Mouse (Mus musculus): ENCODE results near the gene Tsen54. TPM values are rescaled to one million over a fixed set of nuclear protein-coding genes. Genes with fewer than 3 reads are reported as not detected.

Gene Tsen54
- polyA plus RNA-seq, 1 experiment, result 31.5 TPM

DNA sequence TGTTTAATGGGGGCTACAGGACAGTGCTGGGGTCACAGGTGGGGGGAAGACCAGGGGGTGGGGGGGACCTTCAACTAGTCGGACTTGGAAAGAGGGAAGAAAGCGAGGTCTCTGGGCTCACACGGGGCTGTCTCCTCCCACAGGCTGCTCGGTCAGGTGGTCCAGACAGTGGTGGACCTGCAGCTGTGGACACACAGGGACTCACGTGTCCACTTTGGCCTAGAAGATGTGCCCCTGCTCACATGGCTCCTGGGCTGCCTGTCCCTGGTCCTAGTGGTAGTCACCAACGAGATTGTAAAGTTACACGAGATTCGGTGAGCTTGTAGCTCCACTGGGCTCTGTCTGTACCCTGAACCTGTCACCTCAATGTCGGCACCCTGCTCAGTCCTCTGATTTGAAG is 16.9 kb upstream of the Tsen54 start:
- DNase-seq (ENCODE audit: low read depth, low spot score), result no peak
- 61% methylated on average over 9 of the region's 9 CpGs for WGBS

DNA sequence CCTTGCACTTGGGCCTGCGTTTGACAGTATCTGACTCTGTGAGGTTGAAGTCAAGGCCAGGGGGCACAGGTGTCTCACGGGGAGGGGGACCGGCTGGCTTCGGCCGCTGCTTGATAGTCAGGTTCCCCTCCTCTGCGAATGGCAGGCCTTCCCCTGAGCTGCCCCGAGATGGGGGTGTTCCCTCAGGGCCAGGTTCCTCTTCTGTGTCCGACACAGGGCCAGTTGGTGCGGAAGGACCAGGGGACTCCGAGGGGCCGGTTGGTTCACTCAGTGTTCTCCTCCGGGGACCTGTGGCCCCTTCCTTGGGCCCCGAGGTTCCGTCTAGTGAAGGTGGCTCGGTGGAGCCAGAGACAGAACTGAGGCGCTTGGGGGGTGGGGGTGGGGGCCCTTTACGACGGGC is 13.5 kb upstream of the Tsen54 start:
- DNase-seq (ENCODE audit: low read depth, low spot score), result no peak
- WGBS, result 90% methylated on average over 18 of the region's 18 CpGs

DNA sequence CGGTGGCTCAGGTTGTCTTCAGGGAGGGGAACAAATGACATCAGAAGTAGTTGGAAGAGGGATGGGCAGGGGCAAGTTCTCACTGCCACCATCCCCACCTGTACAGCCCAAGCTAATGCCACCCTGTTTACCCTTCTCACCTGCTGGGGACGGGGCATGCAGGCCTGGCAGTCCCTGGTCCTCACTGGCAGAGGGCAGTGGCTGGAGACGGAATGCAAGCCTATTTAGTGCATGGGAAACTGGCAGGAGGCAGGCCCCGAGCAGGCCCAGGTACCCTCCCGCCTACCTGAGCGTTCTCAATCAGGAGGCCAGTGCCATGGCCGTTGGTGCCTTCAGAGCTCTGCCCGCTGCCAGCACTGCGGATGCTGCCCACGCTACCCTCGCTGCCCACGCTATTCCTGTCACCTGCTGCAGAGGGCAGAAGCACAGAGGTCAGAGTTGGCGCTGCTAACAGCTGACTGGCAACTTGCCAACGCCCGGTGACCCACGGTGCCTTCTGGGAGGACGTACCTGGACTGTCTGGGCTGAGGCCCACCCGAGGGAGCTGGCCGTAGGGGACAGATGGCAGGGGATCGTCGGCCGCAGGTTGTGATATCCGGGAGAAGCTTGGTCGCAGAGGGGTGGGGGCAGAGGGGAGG is 11.3 kb upstream of the Tsen54 start:
- DNase-seq (ENCODE audit: low read depth, low spot score), result no peak

DNA sequence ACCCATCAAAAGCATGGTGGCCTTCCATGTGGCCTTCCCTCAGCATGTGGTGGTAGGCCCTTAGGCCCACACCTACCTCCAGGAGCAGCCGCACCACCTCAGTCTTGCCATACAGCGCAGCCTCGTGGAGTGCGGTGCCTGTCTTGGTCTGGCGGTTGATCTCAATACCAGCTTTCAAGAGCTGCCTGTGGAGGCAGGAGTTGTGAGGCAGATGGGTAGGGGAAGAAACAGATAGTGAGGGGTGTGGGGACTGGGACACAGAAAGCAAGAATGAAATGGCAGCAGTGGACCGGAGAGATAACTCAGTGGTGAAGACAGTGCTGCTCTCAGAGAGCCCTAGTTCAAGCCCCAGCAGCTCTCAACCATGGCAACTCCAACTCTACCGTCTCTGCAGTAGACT is 9.5 kb upstream of the Tsen54 start:
- no peak for DNase-seq (ENCODE audit: low read depth, low spot score)

More for the DNA sequence above, 11.3 kb upstream of the Tsen54 start:
- WGBS, result 79% methylated on average over 24 of the region's 24 CpGs

DNA sequence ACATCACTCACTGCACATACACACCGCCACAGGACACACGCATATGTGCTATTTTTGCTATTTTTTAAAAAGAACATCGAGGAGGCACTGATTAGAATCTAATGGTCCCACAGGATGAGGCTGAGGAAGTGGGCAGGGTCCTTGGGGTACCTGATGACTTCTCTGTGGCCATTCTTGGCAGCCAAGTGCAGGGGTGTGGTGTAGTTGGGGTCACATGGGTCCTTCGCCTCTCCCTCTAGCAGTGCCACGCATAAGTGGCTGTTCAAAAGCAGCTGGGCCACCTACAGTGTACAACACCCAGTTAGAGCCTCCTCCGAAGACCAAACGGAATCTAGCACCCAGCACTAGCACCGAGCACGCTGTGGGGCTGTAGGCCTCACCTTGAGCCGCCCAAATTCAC is 8.4 kb upstream of the Tsen54 start:
- 84% methylated on average over 10 of the region's 10 CpGs for WGBS
- DNase-seq (ENCODE audit: low read depth, low spot score), result no peak

More for the DNA sequence above, 9.5 kb upstream of the Tsen54 start:
- 95% methylated on average over 7 of the region's 7 CpGs for WGBS

DNA sequence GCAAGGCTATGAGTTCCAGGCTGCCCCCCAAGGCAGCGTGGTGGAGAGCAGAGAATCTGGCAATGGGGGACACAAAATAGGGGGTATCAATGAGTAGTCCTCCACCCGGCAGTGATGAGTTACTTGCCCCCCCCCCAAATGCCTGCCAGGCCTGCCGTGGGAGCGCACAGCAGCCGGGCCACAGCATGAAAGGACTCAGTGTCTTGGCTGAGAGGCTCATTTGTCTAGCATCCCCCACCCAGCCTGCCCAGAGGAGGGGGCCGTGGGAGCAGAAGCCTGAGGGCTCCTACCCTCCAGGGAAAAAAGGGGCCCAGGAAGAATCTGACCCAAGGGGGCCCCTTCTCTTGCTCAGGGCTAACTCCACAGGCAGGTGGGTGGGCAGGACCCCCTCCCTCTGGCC is 7.2 kb upstream of the Tsen54 start:
- 96% methylated on average over 6 of the region's 6 CpGs for WGBS
- no peak for DNase-seq (ENCODE audit: low read depth, low spot score)

DNA sequence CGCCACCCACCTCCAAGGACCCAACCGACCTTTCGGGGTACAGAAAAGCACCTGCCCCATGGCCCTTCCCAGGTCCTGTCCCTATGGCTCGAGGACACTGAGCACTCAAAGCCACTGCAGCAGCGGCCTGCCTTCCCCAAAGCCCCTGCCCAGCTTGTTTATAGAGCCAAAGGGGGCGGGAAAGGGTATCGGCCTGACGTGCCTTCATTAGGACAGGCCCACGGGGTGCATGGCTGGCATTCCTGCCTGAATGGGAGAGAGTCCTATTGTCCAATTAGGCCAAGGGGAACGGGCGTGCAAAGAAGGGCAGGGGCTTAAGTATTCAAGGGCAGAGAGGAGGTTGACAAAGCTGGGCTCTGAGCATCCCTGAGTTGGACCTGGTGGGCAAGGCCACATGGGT is 6.6 kb upstream of the Tsen54 start:
- WGBS, result 86% methylated on average over 11 of the region's 11 CpGs

DNA sequence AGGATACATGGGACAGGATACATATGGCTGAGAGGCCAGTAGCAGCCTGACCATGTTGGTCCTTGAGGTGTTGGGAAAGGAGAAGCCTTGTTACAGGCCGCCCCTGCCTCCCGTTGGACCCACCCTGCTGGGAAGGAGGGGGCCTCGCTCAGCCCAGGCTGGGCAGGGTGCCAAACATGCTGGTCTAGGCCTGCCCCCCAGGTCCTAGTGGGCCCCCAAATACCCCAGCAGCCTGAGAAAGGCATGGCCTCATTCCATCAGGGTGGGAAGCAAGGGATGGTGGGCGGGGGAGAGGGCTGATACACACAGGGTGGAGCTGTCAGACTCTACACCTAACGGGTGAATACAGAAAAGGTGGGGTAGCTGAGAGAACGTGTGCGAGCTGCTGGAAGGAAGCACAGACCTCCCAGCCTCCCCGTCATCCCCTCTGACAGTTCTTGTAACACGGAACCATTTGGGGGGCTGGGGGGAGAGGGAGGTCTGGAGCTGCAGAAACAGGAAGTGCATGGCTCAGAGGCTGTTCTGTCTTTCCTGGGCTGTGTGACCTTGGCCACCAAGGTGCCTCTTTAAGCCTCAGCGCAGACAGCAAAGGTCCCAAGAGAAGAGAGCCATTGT is 5.7 kb upstream of the Tsen54 start:
- DNase-seq (ENCODE audit: low read depth, low spot score), result no peak
- 41% methylated on average over 10 of the region's 10 CpGs for WGBS

More for the DNA sequence above, 6.6 kb upstream of the Tsen54 start:
- no peak for DNase-seq (ENCODE audit: low read depth, low spot score)

DNA sequence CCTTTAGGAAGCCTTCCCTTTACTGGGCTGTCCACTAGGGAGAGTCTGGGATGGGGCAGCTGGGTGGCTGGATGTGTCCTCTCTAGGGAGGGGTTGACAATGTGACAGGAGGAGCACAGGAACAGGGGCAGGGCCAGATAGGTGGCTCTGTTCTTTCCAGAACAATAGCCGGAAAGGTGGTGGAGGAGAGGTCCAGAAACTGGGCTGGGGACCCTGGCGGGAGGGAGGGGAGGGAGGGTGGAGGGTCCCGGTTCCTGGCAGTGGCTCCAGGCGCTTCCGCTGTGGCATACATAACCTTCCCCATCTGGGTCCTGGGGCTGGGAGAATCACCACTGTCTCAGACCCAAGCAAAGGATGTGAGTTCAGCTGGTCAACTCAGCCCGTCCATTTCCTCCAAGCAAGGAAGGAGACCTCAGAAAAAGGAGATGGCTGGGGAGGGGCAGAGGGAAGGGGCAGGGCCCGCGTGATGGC is 5.2 kb upstream of the Tsen54 start:
- no peak for DNase-seq (ENCODE audit: low read depth, low spot score)
- WGBS, result 40% methylated on average over 8 of the region's 8 CpGs

DNA sequence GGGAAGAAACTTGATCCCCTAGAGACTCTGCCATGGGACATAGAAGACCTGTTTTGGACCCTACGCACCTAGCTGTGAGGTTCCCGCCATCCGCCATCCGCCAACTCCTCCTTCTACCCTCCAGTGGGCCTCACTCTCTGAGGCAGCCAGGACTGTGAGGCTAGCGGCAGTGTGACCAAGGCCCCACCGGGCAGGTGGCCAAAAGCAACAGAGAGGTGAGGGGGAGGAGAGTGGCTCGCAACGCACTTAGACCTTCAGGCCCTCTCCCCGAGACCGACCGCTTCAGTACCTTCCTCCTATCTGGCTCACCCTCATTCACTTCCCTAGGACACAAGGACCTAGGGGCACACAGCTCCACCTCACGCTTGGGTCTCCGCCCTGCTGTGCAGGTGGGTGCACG is 4.1 kb upstream of the Tsen54 start:
- DNase-seq (ENCODE audit: low read depth, low spot score), result no peak
- WGBS, result 29% methylated on average over 14 of the region's 14 CpGs

DNA sequence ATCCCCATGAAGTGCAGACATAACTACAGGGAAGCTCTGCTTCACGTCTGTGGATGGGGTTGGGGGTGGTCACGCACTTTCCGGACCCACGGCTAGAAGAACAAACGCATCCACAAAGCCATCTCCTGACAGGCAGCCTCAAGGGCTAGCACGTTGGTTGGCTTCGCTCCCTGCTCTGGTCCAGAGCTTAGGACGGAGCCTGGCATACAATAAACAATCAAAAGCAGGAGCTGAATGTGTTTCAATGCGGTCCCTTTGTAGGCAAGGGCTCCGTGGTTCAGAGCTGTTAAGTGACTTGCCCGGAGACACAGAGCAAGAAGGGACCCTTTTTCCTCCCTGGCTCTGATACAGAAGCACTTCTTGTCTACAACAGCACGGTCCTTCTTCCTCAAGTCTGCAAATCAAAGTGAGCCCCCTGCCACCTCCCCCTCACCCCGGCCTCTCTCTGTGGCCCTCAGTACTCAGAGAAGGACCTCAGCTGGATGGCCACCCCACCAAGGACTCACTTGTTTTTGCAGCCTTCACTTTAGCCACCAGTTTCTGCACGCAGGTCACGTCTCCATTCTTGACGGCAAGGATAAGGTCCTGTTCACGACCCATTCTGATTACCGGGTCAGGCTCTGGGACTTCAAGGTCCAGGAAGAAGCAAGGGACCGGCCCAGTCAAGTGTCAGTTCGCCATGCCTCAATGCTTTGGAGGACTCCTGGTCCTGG is 3.0 kb upstream of the Tsen54 start:
- DNase-seq (ENCODE audit: low read depth, low spot score), result no peak
- WGBS, result 42% methylated on average over 20 of the region's 20 CpGs

DNA sequence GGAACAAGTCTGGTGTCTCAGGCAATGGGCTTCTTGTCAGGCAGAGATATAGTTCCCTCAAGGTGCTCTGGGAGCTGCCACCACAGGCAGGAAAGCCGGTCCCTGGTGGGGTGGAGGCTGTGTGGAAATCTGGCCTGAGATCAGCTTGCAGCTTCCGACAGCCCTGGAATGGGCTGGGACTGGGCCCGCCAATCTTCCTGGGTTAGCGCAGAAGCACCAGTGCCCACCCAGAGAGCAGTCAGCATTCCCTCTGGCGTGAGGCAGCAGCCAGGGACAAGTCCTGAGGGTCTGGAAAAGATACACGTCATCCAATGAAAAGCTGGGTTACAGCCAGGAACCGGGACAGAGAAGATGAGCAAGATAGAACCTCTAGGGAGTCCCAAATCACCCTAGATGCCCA is 2.4 kb upstream of the Tsen54 start:
- 22% methylated on average over 7 of the region's 7 CpGs for WGBS

DNA sequence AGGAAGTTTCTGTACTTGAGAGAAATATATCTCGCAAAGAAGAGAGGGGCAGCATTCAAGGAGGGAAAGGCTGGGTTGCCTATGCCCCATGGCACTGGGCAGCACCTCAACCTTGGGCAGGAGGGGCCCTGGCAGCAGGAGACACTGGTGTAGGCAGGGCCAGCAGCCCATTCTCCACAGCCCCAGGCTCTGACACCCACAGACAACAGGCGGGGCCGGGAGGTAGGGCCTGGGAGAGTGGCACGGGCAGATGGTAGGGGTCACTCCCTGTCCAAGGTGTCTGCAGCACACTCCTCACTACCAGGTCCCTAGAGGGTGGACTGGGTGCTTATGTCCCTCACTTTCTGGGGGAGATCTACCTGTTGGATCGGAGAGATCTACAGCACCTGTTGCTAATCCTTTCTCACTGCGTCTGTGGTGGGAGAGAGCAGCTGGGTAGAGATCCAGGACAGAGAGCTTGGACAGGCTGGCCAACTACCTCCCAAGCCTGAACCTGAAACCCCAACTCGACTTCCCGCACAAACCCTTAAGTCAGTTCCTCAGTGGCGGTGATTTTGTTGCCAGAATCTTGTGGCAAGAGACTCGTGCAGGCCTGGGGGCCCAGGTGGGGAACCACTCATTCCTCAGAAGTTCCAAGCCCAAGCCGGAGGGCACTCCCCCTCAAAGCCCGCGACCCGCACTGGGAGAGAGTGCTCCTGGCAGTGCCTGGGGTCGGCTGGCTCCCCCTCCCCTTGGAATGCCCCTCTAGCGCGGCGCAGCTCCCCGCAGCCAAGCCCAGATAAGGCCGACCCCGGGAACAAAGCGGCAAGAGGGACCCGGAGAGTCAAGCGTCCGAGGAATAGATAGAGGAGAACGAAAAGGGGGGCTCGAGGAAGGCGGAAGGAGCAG is 1.7 kb upstream of the Tsen54 start:
- WGBS, result 3% methylated on average over 28 of the region's 28 CpGs
- no peak for DNase-seq (ENCODE audit: low read depth, low spot score)

More for the DNA sequence above, 2.4 kb upstream of the Tsen54 start:
- DNase-seq (ENCODE audit: low read depth, low spot score), result no peak

DNA sequence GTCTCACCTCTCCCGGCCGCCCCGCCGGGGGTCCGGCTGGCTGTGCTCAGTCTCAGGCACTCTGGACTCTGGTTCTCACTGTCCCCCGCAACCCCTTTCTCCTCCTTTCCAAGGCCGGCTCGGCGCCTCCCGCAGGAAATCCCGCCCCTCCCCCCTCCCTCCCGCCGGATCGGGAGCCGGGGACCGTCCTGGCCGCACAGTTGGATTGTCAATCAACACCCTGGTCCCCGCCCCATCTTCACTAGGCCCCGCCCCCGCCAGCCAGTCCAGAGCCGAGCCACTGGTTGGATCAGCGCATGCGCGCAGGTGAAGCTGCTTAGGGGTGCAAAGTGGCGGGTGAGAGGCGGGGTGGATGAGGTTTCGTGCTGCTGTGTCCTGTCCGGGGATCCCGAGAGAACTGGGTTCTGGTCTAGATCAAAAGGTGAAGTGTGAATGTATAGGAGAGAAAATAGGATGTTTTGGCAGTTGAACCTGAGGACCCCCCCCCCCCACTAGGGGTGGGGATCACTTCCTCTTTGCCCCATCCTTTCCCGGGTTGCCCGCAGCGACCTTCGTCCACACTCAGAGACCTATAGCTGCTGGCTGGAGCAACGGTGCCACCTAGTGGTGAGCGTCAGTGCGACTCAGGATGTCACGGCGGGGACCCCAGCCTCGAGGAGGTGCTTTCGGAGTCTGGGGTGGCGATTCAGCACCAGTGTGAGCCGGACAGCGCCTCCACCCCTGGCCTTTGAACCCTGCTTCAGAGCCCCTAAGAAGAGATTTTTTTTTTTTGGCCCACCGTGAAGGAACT is 822 bp upstream of the Tsen54 start, which contains the start of gene Caskin2:
Caskin2 (minus strand) TSS at position 133 of the 790 bp plus-strand sequence.
- peak; percentile 86 for DNase-seq (ENCODE audit: low read depth, low spot score)
- under 1% methylated on average over 43 of the region's 44 CpGs for WGBS

DNA sequence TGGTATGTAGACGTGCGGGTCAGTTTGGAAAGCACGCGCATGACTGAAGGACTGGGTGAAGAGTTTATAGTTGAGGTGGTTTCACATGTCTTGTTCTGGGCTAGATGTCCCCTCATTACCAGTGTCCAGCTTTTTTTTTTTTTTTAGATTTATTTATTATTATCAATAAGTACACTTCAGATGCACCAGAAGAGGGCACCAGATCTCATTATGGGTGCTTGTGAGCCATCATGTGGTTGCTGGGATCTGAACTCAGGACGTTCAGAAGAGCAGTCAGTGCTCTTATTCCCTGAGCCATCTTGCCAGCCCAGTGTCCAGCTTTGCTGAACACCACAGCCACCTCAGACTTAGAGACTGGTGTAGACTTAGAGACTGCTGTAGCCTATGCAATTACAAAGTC is 2.8 kb downstream of the Tsen54 start:
- WGBS, result 81% methylated on average over 5 of the region's 5 CpGs
- DNase-seq (ENCODE audit: low read depth, low spot score), result no peak

DNA sequence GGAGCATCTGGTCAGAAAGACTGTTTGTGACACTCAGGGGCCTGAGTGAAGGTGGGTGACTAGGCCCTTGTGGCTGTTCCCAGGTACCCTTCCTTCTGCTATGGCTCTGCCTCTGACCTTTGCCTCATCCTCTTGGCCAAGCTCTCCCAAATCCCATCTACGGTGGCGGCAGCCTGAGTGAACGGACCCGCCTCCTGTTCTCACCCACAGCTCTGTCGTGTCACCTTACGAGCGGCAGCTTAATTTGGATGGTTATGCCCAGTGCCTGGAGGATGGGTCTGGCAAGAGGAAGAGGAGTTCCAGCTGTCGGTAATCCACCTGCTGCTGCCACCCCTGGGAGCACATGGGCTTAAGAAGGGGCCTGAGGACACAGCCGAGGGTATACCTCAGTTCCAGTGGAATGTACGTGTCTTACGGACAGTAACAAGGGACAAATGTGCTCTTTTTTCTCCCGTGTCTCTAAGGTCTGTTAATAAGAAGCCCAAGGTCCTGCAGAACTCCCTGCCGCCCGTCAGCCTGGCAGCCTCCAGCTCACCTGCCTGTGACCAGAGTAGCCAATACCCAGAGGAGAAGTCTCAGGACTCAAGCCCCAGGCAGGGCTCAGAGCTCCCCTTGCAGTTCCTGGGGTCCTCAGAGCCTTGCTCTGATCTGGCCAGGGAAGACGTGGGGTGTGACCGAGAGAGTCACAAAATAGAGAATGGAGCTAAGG is 5.5 kb downstream of the Tsen54 start:
- 88% methylated on average over 16 of the region's 16 CpGs for WGBS
- no peak for DNase-seq (ENCODE audit: low read depth, low spot score)

DNA sequence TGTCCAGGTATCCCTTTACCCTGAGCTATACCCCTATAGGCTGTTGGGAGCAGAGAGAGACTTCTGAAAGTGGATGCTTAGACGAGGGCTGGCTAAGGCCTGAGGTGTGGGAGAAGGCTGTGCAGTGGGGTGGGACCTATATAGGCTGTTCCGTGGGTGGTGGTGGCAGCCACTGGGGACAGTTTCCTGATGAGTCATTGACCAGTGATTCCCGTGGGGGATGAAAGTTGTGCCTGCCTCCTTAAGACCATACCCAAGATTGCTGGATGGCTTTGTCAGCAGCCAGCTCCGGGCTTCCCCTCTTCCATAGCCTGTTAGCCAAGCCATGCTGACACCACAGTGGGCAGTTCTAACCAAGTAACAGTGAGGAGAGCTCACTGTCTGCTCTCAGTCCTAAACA is 6.5 kb downstream of the Tsen54 start:
- WGBS, result 56% methylated on average over 4 of the region's 4 CpGs

More for the DNA sequence above, 6.5 kb downstream of the Tsen54 start:
- DNase-seq (ENCODE audit: low read depth, low spot score), result no peak
